ENCODE assay signal across 8 mouse cellular contexts in genomic region chr1:156179875-156180274, GRCm38 (mm10). TPM values are rescaled to one million over a fixed set of nuclear protein-coding genes. Genes with fewer than 3 reads are reported as not detected.
DNase-seq lines count a peak whose midpoint lies in the region; ATAC-seq lines count a peak whose summit lies in the region.

No protein-coding gene starts in this region.

- H3K4me1 ChIP-seq in heart, embryonic 14.5 days (ENCODE audit: control insufficient read depth in 2 of 2, insufficient read depth in 2 of 2, low read length in 2 of 2): peaks cover 18 to 41% of the 10 kb centered on the region in 2 experiments
- peaks cover 49% of the 10 kb centered on the region for H3K4me1 ChIP-seq in forebrain, embryonic 12.5 days

- intact Hi-C loops in heart, postnatal 25 days (cut with DNase I): no loop called here

- peak; percentile 64; the same call in 1 of the 2 replicates for ATAC-seq in heart, embryonic 14.5 days (ENCODE audit: insufficient number of reproducible peaks, insufficient read depth, low FRiP score, low read depth)
- no peak for ATAC-seq in forebrain, embryonic 12.5 days (ENCODE audit: low FRiP score)

- no peaks in the 10 kb centered on the region for H3K9me3 ChIP-seq in heart, embryonic 14.5 days (ENCODE audit: control insufficient read depth, low read length)
- no peaks in the 10 kb centered on the region for H3K9me3 ChIP-seq in forebrain, embryonic 12.5 days

- H3K9ac ChIP-seq in heart, embryonic 14.5 days (ENCODE audit: low read length): peak overlapping the region; percentile 54; the same call in 1 of the 2 replicates
- H3K9ac ChIP-seq in forebrain, embryonic 12.5 days: no peak overlapping the region

- DNase-seq in heart, postnatal 25 days (ENCODE audit: low spot score): no peak
- peak; percentile 61 for DNase-seq in brain, embryonic 18.5 days (ENCODE audit: low read depth, low spot score)
- DNase-seq in layer of hippocampus, postnatal 10 days (ENCODE audit: low spot score in 2 of 2): peak; percentile 72 to 76
- peak; percentile 53 for DNase-seq in right cerebral cortex, postnatal 14 days
- no peak for DNase-seq in ovary, postnatal 14 days (ENCODE audit: low spot score)
- no peak for DNase-seq in adrenal gland, postnatal 4 days (ENCODE audit: low spot score in 2 of 2)

- H3K36me3 ChIP-seq in heart, embryonic 14.5 days (ENCODE audit: control insufficient read depth, insufficient read depth, low read length): no peaks in the 10 kb centered on the region
- no peaks in the 10 kb centered on the region for H3K36me3 ChIP-seq in forebrain, embryonic 12.5 days (replicated peaks)

- H3K27me3 ChIP-seq in heart, embryonic 14.5 days (ENCODE audit: control insufficient read depth, insufficient read depth, low read length): no peaks in the 10 kb centered on the region
- peaks cover 8% of the 10 kb centered on the region; the same call in 1 of the 2 replicates for H3K27me3 ChIP-seq in forebrain, embryonic 12.5 days

- no peak overlapping the region for H3K4me2 ChIP-seq in heart, embryonic 14.5 days (ENCODE audit: low read length)
- 0 out of 2 replicates have a peak overlapping the region, but pooled peaks have one; percentile 2 for H3K4me2 ChIP-seq in forebrain, embryonic 12.5 days

- H3K4me3 ChIP-seq in heart, embryonic 14.5 days (ENCODE audit: control insufficient read depth in 1 of 2, insufficient read depth in 1 of 2, low read depth in 1 of 2, low read length in 2 of 2): no peak overlapping the region
- no peak overlapping the region for H3K4me3 ChIP-seq in forebrain, embryonic 12.5 days (replicated peaks)

- 14% methylated on average over 11 of the region's 11 CpGs for WGBS in heart, embryonic 14.5 days
- 25% methylated on average over 11 of the region's 11 CpGs for WGBS in forebrain, embryonic 12.5 days

- H3K27ac ChIP-seq in heart, embryonic 14.5 days (replicated peaks in 1 of 2; ENCODE audit: control insufficient read depth in 1 of 2, insufficient read depth in 1 of 2, low read depth in 2 of 2, low read length in 2 of 2): peak overlapping the region; percentile 46 to 53; a peak in 3 of 4 replicates
- peak overlapping the region; percentile 54; the same call in 1 of the 2 replicates for H3K27ac ChIP-seq in forebrain, embryonic 12.5 days

RNA-seq across cellular contexts. Expression of gene Fam163a, which starts 25.0 kb away (rescaled TPM):
- polyA plus RNA-seq in heart, embryonic 14.5 days (2014; fragmentation: Nextera tagmentation; extraction: Ambion mirVana): 2.4 and 2.6 TPM in 2 replicates
- total RNA-seq in heart, postnatal 25 days (2021): under 1 TPM in 1 of 2 experiments, not detected in 1; 0.06 TPM
- 2.7 and 3.7 TPM in 2 replicates for polyA plus RNA-seq in forebrain, embryonic 12.5 days (2016; fragmentation: Nextera tagmentation; extraction: Ambion mirVana)
- total RNA-seq in layer of hippocampus, postnatal 10 days (2021): 10 to 100 TPM; 29.0 to 35.8 TPM
- total RNA-seq in adrenal gland, postnatal 4 days (2021): 10 to 100 TPM; 22.8 to 25.6 TPM

Comparison
In these comparisons a context has a peak if more than half of its experiments do, and no peak if none do; other contexts are left out.
1. DNase-seq: peak in brain, embryonic 18.5 days (single experiment), layer of hippocampus, postnatal 10 days (2 of 2) and right cerebral cortex, postnatal 14 days (single experiment); none in heart, postnatal 25 days (single experiment), ovary, postnatal 14 days (single experiment) and adrenal gland, postnatal 4 days (0 of 2).
2. RNA of gene Fam163a, which starts 25.0 kb away (total RNA-seq): 29.0 to 35.8 TPM in layer of hippocampus, postnatal 10 days and 22.8 to 25.6 TPM in adrenal gland, postnatal 4 days; 0.06 TPM in heart, postnatal 25 days; every median in the first group is over 10 times any median in the second.